Mouse (Mus musculus) right cerebral cortex, postnatal 25 days (tissue): ENCODE measurements around the gene Atp2b2.

Source experiments
- DNase-seq: peaks from one replicate; pipeline ENCODE4 v3.0.0; 2022

The Atp2b2 gene

DNA sequence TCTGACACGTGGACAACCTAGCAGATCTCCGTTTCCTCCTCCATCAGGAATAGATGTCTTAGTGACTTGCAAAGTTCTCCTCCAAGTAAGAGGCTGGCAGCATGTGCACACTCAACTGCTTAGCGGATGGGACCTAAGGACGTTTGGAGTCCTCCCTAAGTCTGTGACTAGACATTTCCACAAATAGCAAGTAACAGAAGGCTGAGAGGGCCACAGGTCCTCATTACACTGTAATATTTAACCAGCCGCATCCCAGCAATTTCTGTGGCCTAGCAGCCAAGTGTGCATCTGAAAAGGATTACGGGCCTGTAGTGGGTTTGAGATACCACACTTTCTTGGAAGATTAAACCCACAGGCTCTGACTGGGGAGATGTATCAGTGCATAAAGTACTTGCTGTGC, 30.4 kb downstream of the Atp2b2 start:
- no peak for DNase-seq

DNA sequence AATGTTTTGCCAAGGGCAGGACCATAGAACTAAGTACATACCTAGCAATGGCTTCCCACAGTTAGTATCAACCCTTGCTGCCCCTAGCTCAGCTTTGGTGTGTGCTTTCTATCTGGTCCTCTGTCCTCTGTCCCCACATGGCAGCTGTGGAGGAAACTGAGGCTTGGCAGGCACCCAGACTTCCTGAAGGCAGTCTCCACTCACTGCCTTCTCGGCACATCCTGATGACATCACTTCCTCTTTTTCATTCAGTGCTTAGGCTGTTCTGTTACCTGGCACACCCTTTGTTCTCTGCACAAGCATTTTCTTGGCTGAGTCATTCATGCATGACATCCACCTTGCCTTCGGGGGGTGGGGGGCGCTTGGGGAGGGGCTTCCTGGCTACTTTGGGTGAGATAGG, 38.6 kb downstream of the Atp2b2 start:
- DNase-seq, result no peak

DNA sequence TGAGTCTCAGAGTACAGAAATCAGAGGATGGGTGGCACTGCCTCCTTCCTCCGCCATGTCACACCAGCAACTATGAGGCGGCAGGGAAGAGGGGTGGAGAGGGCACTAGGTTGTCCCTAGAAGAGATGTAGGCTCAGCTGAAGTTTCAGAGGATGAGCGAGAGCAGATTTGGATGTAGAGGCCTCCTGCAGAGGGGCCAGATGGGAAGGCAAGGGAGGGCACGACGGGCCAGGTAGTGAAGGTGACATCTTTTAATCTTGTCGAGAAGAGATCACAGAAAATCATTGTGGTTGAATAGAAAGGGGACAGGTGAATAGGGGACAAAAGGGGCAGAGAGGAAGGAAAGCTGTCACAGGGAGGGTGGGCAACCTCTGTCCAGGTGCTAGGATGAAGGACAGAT, 41.5 kb downstream of the Atp2b2 start:
- DNase-seq, result no peak

DNA sequence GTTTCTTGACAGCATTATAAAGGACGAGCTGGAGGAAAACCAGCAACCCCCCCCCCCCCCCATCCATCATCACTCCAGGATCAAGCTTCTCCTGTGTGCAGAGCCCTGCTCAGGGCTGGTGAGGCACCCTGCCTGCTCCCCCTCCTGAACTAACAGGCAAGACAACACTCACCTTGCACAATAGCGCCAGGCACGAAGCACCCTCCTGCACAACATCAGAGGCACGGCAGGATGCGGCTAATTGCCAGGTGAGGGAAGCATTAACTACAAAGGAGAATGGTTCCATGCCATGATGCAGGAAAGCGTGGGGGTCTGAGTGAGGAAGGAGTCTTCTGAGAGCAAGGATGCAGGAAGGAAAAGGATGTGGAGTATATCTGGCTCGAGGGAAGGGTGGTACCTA, 42.1 kb downstream of the Atp2b2 start:
- no peak for DNase-seq

DNA sequence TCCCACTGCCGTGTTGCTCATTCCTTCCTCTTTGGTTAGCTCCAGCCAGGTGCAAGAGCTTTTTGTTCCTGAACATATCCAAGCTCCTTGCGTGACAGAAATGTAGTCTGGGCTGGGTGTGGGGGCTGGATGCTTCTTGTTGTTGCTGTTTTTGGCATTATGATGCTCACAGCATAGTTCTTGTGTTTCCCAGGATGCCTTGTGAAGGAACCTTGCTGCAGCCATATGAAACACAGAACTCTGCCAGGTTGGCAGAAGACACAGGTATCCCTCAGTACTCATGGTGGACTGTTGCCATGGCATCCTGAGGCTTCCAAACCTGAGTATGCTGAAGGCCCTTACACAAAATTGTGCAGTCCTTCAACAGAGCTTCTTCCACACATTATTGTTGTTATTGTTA, 44.0 kb downstream of the Atp2b2 start:
- DNase-seq, result no peak

DNA sequence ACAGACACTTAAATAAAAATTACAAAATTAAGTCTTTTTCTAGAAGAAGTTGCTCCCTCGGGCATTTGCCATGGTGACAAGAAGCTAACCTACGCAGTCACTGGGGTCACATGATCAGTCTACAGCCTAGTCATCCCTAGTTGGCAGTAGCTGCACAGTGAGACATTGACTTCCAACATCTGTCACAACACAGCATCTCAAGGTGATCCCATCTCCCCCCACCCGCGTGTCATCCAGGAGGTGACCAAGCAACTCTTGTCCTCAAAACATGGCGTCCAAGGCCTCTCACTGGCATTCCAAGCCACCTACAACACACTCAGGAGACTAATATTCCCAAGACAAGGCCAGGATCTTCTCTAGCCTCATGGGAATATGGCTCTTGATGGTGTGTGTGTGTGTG, 48.2 kb downstream of the Atp2b2 start:
- no peak for DNase-seq

DNA sequence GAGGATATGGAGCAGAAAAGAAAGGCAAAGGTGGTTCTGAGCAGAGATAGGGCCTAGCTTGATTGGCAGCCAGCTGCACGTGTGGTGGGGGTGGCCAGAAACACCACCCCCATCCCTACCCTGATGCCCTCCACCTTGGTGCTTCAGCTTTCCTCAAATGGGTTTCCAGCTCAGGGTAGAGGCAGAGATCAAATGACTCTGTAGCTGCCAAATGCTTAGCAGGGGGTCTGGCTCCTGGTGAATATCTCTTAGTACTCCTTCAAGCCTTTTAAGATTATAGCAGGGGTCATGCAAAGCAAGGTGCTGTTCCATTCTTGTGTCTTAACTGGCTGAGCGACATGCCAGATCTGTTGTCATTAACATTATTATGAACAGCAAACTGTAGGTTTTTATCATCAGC, 50.3 kb downstream of the Atp2b2 start:
- DNase-seq, result no peak

DNA sequence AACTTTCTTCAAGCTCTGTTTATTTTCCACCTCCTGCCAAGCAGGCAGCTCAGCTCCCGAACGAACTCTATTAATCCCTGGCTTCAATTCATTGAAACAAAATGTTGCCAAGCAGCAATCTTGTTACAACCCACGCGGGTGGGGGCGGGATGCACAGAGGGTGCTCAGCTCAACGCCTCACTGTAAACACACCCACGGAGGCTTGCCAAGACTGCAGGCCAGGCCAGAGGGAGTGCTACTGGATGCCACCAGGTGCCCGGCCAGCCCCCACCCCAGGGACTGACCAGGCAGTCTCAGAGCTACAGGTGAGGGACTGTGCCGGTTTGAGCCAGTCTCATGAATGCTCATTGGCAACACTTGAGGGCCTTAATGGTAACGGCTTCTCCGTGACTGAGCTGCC, 50.9 kb downstream of the Atp2b2 start:
- peak; percentile 66 for DNase-seq

DNA sequence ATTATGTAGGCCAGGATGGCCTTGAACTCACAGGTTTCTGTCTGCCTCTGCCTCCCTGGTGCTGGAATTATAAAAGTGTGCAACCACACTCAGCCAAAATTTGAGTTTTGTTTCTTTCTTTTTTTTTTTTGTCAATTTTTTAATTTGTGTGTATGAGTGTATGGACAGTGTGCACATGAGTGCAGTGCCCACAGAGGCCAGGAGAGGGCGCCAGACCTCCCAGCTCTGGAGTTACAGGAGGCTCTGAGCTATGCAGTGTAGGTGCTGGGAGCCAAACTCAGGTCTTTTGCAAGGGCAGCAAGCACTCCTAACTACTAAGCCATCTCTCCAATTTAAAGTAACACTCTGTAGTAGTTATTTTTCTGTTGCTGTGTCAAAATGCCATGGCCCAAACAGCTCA, 52.4 kb downstream of the Atp2b2 start:
- DNase-seq, result no peak

DNA sequence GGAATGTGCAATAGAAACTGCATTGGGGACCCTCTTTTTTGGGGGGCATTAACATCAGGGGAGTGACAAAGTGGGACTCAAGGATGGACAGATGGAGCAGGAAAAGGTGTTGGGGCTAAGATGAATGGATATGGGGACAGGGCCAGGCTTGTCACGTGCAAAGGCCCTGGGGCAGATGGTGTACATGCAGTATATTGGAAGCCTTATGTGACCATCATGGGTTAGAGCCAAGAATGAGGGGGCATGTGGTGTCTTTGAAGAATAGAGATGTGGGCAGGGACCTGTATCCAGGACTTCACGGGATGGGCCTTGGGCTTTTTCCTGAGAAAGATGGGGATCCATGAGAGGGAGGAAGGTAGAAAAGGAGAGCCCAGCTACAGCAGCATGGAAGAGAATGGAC, 53.9 kb downstream of the Atp2b2 start:
- no peak for DNase-seq

DNA sequence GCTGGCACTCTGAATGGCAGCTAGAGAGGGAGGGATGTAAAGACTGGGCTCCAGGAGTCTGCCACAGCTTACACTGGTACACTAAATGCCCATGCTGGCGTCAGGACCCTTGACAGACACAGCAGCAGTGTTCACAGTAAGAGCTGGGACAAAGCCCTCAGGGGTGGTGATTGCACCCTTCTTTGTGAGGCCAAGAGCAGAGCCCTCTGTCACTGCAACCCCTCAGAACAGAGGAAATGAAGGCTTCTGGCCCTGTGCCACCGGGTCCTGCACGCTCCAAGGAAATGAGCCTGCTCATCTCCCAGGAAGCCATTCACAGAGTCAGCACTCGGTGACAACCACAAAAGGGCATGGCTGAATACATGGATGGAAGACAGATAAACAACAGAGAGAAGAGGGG, 55.7 kb downstream of the Atp2b2 start:
- DNase-seq, result no peak

DNA sequence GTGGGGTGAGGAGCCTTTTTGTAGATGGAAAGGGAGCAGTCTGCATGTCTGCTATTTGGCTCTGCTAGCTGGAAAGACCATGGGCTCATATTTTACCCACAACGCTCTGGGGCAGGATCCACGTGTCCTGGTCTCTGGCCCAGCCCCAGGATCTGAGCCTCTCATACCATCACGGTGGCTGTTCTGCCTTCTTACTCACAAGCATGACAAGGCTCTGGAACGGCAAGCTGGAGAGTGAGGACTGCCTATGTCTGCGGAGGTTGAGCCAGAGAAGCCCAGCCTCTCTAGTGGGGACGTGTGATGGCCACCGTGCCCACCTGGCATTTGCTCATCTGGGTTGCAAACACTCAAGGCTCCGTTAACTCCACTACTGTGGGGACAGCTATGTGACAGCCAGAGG, 63.7 kb downstream of the Atp2b2 start:
- no peak for DNase-seq

DNA sequence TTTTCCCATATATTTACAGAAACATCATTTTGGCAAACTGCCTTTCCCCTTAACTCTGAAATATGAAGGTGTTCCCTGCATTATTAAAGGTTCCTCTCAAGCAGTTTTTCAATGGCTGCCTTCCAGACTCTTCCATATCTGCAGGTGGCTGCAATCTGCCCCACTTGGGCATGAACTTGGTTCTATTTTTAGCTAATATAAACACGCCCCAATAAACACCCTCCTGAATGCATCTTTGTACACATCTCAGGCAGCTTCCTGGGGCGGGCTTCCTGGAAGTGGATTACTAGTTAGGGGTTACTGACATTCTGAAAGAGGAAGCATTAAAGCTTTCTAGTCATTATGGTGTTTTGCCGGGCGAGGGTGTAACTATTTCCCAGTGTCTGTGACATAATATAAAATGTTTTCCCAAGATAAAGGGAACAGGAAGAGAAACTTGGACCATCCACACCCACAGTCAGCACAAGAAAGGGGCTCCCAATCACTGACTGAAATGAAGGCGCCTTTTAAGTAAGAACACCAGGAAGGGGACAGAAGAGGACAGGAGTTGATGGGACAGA, 64.2 kb downstream of the Atp2b2 start:
- DNase-seq, result no peak

DNA sequence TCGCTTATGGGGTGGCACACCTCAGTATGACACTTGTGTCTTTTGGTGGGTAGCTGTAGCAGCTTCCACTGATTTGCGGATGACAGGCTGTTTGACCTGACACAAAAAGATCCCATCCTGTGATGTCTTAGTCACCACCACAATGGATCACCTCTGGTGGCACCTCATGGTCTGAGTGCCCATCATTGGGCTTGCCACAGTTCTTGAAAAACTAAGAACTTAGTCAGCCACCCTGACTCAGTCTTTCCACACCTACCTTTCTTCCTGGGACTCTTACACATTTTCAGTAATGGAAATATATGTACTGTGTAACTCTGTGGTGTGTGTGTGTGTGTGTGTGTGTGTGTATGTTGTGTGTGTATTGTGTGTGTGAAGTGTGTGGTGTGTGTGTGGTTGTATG, 71.5 kb downstream of the Atp2b2 start:
- no peak for DNase-seq

DNA sequence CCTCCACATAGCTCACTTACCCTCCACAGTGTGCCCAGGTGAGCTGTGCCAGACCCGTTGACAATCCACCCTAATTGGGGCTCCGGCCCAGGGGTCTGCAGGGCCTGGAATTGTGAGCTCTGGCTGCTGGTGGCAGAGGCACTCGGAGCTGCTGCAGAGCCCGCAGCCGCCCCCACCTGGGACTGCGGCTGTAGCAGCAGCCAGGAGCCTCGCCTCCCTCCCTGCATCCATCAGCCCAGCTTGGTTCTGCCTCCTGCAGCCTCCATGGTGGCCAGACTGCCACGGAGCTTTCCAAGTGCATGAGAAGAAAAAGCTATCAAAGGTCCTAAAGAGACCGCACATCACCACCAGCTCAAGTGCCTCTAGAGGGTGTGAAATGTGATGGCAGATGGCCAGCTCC, 71.9 kb downstream of the Atp2b2 start:
- peak; percentile 51 for DNase-seq

DNA sequence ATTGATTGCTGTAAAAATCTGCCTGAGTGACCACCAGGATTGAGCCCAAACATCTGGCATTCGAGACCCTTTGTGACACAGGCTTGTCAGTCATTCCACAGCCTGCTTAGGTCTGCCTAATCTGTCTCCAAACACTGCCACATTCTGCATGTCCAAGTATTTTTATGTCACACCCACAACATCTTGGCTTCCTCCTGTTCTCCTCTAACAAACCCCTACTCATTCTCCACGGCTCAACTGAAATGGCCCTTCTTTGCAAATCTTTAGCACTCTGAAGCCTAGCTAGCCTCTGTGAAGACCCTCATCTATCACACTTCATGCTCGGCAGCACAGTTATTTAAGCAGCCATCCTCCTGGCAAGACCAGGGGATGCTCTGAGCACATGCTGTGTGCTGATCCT, 72.7 kb downstream of the Atp2b2 start:
- DNase-seq, result no peak

DNA sequence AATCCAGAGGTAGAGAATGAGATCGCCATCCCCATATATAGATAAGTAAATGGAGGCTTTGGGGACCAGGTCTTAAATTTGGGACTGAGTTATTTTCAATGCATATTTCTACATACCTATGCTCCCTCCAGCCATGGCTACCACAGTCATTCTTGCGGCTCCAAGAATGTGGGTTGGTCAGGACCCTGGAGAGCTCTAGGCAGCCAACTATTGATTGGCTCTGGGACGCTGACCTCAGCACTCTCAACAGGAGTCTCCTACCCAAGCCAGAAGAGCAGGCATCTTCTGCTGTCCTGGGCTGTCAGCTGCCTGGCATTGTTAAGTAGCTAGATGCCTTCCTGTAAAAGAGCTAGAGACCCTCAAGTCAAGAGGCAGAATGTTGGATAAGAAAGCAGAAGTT, 79.6 kb downstream of the Atp2b2 start:
- DNase-seq, result no peak

DNA sequence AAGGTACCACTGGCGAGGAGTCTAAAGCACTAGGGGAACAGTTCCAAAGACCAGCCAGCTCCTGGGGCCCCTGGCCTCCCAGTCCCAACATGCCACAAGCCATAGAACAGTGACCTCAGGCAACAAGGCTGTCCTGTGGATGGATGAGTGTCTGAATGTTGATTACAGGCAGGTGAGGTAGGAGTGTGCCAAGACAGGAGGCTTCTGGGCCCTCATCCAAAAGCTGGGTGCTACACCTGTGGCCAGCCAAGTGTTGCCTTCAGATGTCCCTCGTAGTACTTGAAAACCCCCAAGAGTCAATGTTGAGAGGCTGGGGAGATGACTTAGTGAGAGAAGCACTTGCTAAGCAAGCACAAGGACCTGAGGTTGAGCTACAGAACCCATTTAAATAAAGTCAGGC, 80.8 kb downstream of the Atp2b2 start:
- DNase-seq, result no peak

DNA sequence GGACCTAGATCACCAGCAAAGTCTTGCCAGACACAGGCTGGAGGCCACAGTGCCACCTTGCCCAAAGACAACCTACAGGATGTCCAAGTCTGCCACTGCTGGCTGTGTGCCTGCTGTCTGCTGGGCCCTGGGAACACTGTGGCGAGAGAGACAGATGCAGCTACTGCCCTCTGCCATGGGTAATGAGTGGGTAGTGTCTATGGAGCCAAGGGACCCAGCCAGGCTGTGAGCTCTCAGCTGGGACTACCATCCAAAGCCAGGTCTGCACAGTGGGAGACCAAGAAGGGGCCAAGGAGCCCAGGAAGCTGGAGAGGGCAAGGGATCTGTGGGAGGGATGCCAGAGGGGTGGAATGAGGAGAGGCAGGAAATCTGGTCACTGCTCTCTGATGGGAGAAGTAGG, 83.1 kb downstream of the Atp2b2 start:
- DNase-seq, result no peak

DNA sequence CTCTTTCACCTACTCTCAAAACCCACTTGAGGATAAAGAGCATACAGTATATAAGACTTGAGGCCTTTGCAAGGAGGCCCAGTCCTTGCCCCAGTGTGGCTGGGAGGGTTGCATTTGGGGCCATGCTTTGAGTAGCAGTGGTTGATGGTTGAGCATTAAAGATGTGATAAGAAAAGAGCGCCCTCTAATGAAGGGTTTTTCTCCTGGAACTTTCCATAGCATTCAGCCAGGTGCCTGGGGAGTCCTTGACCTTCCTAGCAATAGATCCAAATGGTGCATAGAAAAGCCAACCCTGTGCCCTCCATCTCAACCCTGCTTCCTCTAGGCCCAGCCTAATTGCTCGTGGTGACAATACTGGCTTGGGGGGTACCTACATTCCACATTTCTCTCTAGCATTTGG, 83.7 kb downstream of the Atp2b2 start:
- no peak for DNase-seq

DNA sequence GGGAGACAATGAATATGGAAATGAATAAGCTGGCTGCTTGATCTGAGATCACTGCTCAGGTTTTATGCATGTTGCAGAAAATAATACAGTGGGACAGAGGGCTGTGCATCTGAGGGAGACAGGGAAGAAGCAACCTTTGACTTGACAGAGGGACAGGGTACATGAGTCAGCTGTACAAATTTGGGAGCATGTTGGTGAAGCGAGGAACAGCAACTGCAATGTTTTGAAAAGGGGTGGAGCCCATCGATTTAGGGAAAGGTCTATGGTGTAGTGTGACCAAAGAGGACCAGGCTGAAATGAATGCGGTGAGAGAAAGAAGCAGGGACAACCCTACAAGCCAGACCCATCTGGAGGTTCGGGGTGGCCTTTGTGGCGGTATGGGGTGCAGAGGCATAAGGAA, 84.4 kb downstream of the Atp2b2 start:
- no peak for DNase-seq

DNA sequence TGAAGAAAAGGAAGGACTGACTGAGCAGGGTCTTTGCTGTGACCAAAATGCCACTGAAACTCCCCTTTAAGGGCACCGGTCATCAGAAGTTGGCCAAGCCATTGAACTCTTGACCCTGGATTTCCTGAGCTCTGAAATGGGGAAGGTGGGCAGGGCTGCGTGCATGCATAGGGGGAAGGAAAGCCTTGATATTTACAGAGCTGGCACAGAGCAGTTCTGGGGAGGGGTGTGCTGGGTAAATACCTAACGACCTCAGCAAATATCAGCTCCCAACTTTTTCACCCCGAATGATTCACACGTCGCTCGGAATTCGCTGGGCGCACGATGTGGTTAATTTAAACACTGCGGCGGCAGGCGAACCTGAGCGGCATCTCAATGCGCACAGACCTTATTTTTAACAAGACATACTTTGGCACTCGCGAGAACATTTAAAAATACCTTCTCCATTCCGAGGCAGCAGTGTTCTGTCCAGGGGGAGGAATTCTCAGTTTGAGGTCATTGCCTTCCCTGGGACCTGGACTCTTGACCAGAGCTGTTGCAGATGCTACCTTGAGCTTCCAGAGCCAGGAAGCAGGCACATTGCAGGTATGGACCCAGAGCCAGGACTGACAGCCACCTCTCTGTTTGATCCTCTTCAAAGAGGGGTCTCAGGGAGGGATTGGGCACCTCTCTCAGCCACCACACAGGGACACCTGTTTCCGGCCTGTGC, 85.0 kb downstream of the Atp2b2 start:
- DNase-seq, result peak; percentile 59

DNA sequence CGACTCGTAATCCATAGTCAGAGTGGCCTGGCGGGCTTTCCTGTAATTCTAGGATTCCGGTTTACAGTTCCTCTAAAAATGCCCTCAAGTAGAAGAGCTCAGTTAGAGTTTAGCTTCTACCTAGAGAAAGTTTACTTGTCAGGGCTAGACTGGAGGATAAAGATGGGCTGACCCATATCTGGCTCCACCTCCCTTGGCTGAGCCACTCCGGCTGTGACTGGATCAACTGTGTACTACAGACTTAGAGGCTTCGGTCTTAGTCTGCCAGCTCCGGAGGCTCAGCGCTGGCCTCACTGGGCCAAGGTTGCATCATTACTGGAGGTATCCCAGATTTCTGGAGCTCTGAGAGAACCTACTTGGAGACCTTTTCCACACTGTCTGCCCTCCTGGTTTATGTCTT, 94.9 kb downstream of the Atp2b2 start:
- DNase-seq, result no peak

DNA sequence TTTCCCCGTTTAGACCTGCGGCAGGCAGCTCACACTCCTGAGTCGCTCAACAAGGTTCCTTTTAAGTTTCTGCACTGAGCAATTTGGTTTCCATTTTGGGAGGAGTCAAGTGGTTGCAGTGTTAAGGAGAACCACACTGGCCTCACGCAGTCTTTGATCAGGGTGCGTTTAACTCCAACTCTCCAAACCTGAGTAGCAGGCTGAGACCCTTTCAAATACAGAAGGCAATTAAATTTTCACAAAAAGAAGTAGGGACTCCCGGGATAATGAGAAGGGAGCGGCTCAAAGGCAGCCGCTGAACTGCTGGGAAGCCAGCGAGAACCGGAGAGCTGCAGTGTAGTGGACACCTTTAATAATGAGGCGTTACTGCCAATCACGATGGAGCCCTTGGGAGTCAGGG, 100.1 kb downstream of the Atp2b2 start:
- DNase-seq, result no peak

DNA sequence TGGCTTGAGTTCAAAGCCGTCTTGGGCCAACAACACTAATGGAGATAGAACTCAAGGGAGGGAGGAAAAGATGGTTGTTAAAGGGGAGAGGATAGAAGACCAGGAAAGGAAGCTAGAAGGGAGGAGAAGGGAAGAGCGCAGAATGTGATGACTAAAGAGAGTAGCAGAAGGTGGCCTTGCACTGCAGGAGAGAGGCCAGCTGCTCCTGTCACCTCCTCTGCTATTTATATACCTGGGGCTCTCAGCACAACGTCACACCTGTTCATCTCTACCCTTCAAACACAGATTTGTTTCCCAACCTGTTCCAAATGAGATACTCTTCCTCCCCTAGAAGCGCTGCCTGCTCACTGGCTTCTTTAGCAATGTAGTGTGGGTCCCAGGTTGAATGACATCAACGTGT, 101.1 kb downstream of the Atp2b2 start:
- no peak for DNase-seq
